Mouse (Mus musculus) neural tube, embryonic 14.5 days (tissue): ENCODE data around the gene Hipk2. TPM values are rescaled to one million over a fixed set of nuclear protein-coding genes. Genes with fewer than 3 reads are reported as not detected.
"Not testable (repeated sequence)": the region's sequence is repeated elsewhere in the genome, so short reads cannot be mapped to it uniquely, and the experiment has no call there.

Experiments
- ATAC-seq: fragments of 200-750 bp; cut with Nextera tagmentation; 2 replicates; pipeline ENCODE4 v1.8.0; 2017; ENCODE audit warnings: low read depth, mild to moderate bottlenecking, moderate TSS enrichment, moderate library complexity
- H3K27ac ChIP-seq: fragments of 300-500 bp; sonication (generic); 2 replicates; pipeline ENCODE4 v1.5.1; 2014; ENCODE audit warnings: low read depth, mild to moderate bottlenecking, control low read depth, low read length, moderate library complexity, mixed read lengths
- H3K27me3 ChIP-seq: fragments of 300-500 bp; sonication (generic); 2 replicates; pipeline ENCODE4 v1.6.1; 2014; ENCODE audit warnings: low read length; ENCODE audit not compliant: control insufficient read depth, insufficient read depth
- H3K36me3 ChIP-seq: fragments of 300-500 bp; sonication (generic); 2 replicates; pipeline ENCODE4 v1.6.1; 2014; ENCODE audit warnings: low read length, mixed read lengths; ENCODE audit not compliant: control insufficient read depth, insufficient read depth
- H3K4me1 ChIP-seq: fragments of 300-500 bp; sonication (generic); 2 replicates; pipeline ENCODE4 v1.6.1; 2014; ENCODE audit warnings: low read length; ENCODE audit not compliant: control insufficient read depth, insufficient read depth
- H3K4me2 ChIP-seq: fragments of 300-500 bp; sonication (generic); 2 replicates; pipeline ENCODE4 v1.6.1; 2014; ENCODE audit warnings: mild to moderate bottlenecking, low read depth, low read length, control low read depth
- H3K4me3 ChIP-seq: fragments of 300-500 bp; sonication (generic); 2 replicates; pipeline ENCODE4 v1.5.1; 2014; ENCODE audit warnings: low read depth, low read length, control low read depth, mixed read lengths
- H3K9ac ChIP-seq: fragments of 300-500 bp; sonication (generic); replicated peaks from 2 replicates; pipeline ENCODE4 v1.6.1; 2014; ENCODE audit warnings: low read depth, mild to moderate bottlenecking, control low read depth, low read length, mixed read lengths
- H3K9me3 ChIP-seq: fragments of 300-500 bp; sonication (generic); 2 replicates; pipeline ENCODE4 v1.6.1; 2016; ENCODE audit warnings: low read length; ENCODE audit not compliant: control insufficient read depth
- WGBS: fragments of 180-500 bp; shearing (Covaris S2); extraction: QIAGEN DNeasy Blood & Tissue Kit; methylation state at CpG from one replicate; pipeline ENCODE4 v1.1.7; 2014; 5-methylcytosine and 5-hydroxymethylcytosine counted together
- polyA plus RNA-seq: library from polyadenylated mRNA; unstranded; fragments of >200 nt; fragmentation: Nextera tagmentation; extraction: Ambion mirVana; gene quantifications from 2 replicates; pipeline ENCODE4 v1.2.1, GENCODE M21; 2014

The Hipk2 gene
- polyA plus RNA-seq, 1 experiment from 2014 or later = 41.4 TPM

DNA sequence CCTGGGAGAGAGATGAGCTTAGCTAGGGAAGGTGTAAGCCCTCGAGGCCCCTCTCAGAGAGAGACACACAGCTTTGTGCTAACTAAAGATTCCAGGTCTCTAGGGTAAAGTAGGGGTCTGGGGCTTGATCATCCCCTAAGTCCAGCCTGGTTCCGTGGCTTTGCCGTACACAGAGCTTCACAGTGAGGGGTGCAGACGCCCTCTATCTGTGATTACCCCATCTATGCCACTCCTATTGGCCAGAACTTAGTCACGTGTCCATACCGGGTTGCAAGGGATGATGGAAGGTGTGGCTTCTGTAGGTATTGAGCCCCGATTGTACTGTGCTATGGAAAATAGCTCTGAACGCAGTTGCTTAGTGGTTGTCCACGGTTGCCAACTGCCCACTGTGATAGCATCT is 198.3 kb downstream of the Hipk2 start:
- Histone ChIP-seq H3K9ac (no peak overlapping the region), H3K4me2 (no peak overlapping the region), H3K4me3 (no peak overlapping the region), H3K4me1 (no peaks in the 10 kb centered on the region), H3K36me3 (no peaks in the 10 kb centered on the region), H3K9me3 (no peaks in the 10 kb centered on the region), H3K27me3 (no peaks in the 10 kb centered on the region), H3K27ac (no peak overlapping the region)
- WGBS = 80% methylated on average over 9 of the region's 9 CpGs
- no peak for ATAC-seq

GRCm38 (mm10) chr6:38676723-38677122 is 199.2 kb downstream of the Hipk2 start:
- H3K27ac ChIP-seq = no peak overlapping the region
- no peaks in the 10 kb centered on the region for H3K4me1 ChIP-seq
- no peaks in the 10 kb centered on the region for H3K9me3 ChIP-seq
- H3K27me3 ChIP-seq = no peaks in the 10 kb centered on the region
- no peak overlapping the region for H3K4me3 ChIP-seq
- 83% methylated on average over 14 of the region's 14 CpGs for WGBS
- no peak overlapping the region for H3K4me2 ChIP-seq
- no peak for ATAC-seq
- H3K36me3 ChIP-seq = no peaks in the 10 kb centered on the region
- no peak overlapping the region for H3K9ac ChIP-seq

GRCm38 (mm10) chr6:38676217-38676616 is 199.7 kb downstream of the Hipk2 start:
- Histone ChIP-seq H3K36me3 (no peaks in the 10 kb centered on the region), H3K4me2 (no peak overlapping the region), H3K4me3 (no peak overlapping the region), H3K9ac (no peak overlapping the region), H3K9me3 (no peaks in the 10 kb centered on the region), H3K27ac (no peak overlapping the region), H3K27me3 (no peaks in the 10 kb centered on the region), H3K4me1 (no peaks in the 10 kb centered on the region)
- WGBS = 87% methylated on average over 6 of the region's 6 CpGs
- no peak for ATAC-seq

- Histone ChIP-seq H3K4me3 (no peak overlapping the region), H3K9me3 (no peaks in the 10 kb centered on the region), H3K27ac (no peak overlapping the region), H3K27me3 (no peaks in the 10 kb centered on the region), H3K4me1 (no peaks in the 10 kb centered on the region), H3K36me3 (no peaks in the 10 kb centered on the region), H3K4me2 (no peak overlapping the region), H3K9ac (no peak overlapping the region)
- no peak for ATAC-seq
- WGBS = 89% methylated on average over 3 of the region's 3 CpGs
Observed at GRCm38 (mm10) chr6:38672011-38672410, 204.0 kb downstream of the Hipk2 start.

GRCm38 (mm10) chr6:38671270-38671669 is 204.7 kb downstream of the Hipk2 start:
- no peak overlapping the region for H3K27ac ChIP-seq
- H3K4me1 ChIP-seq = no peaks in the 10 kb centered on the region
- WGBS = 77% methylated on average over 7 of the region's 7 CpGs
- no peak for ATAC-seq
- no peaks in the 10 kb centered on the region for H3K9me3 ChIP-seq
- no peaks in the 10 kb centered on the region for H3K36me3 ChIP-seq
- no peaks in the 10 kb centered on the region for H3K27me3 ChIP-seq
- H3K4me2 ChIP-seq = no peak overlapping the region
- H3K4me3 ChIP-seq = no peak overlapping the region
- no peak overlapping the region for H3K9ac ChIP-seq

GRCm38 (mm10) chr6:38670488-38670887 is 205.5 kb downstream of the Hipk2 start:
- ATAC-seq, H3K27ac ChIP-seq, H3K4me3 ChIP-seq, H3K27me3 ChIP-seq, H3K4me1 ChIP-seq, H3K9me3 ChIP-seq, H3K36me3 ChIP-seq, H3K9ac ChIP-seq, H3K4me2 ChIP-seq: not testable (repeated sequence)
- 86% methylated on average over 1 of the region's 1 CpGs for WGBS

DNA sequence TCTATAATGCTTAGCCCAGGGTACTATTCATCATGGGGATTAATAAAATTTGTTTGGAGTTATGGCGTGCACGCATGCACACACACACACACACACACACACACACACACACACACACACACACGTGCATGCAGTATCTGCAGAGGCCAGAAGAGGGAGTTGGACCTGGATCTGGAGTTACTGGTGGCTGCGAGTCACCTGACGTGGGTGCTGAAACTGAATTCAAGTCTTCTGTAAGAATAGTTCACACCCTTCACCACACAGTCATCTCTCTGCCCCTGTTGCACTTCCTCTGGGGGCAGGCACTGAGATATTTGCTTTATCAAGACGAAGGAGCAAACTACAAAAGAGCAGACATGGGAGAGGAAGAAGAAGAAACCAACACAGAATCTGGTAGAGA is 206.4 kb downstream of the Hipk2 start:
- Histone ChIP-seq H3K27ac (no peak overlapping the region), H3K4me3 (no peak overlapping the region), H3K4me2 (no peak overlapping the region), H3K4me1 (no peaks in the 10 kb centered on the region), H3K27me3 (no peaks in the 10 kb centered on the region), H3K36me3 (no peaks in the 10 kb centered on the region), H3K9me3 (no peaks in the 10 kb centered on the region), H3K9ac (no peak overlapping the region)
- 65% methylated on average over 6 of the region's 6 CpGs for WGBS
- ATAC-seq = no peak

DNA sequence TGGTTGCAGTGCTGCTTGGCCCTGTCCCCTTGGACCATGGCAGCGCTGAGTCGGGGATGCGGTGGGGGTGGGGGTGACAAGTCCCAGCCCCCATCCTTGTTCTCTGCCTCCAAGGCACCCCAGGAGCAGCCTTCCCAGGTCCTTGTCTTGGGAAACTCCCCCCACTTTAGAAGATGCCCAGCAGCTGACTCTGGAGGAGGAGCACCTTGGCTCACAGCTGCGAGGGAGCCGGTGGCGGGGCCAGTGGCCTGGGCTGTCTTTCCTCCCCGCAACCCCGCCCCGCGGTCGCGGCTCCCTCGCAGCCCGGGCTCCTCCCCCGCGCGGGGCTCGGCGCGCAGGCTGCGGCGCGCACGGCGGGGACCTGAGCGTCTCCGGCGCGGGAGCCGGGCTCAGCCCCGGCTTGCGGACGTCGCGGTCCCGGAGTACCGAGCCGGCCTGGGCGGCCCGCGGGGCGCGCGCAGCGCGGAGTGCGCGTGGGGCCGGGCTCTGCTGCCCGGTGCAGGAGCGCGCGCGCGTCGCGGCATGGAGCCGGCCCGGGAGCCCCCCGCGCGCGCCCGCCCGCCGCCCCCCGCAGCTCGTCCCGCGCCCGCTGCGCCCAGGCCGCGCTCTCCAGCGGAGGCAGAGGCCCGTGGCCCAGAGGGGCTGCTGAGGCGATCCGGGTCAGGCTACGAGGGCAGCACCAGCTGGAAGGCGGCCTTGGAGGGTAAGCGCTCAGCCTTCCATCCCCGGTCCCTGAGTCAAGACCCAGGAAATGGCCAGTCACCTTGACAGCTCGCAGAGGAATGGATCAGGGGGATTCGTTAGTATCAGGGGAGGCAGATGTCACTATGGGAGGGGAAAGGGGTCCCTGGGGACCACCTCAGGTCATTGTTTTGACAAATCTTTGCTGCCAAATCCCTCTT is 213.0 kb downstream of the Hipk2 start, which contains the start of gene Clec2l:
Gene Clec2l, plus strand, starts transcription at position 356 of the 902 bp plus-strand sequence.
- 1% methylated on average over 26 of the region's 84 CpGs for WGBS

GRCm38 (mm10) chr6:38661626-38662025 is 214.3 kb downstream of the Hipk2 start:
- H3K4me1 ChIP-seq = 0 out of 2 replicates have a peak, but pooled peaks cover 5% of the 10 kb centered on the region
- H3K9me3 ChIP-seq = no peaks in the 10 kb centered on the region
- no peak for ATAC-seq
- WGBS = 22% methylated on average over 4 of the region's 4 CpGs
- no peak overlapping the region for H3K9ac ChIP-seq
- no peak overlapping the region for H3K4me2 ChIP-seq
- no peaks in the 10 kb centered on the region for H3K27me3 ChIP-seq
- H3K36me3 ChIP-seq = no peaks in the 10 kb centered on the region
- no peak overlapping the region for H3K4me3 ChIP-seq
- H3K27ac ChIP-seq = no peak overlapping the region

More for the DNA sequence above, 213.0 kb downstream of the Hipk2 start, which contains the start of gene Clec2l:
- Histone ChIP-seq H3K4me1 (0 out of 2 replicates have a peak, but pooled peaks cover 5% of the 10 kb centered on the region), H3K27me3 (no peaks in the 10 kb centered on the region), H3K9me3 (no peaks in the 10 kb centered on the region), H3K4me3 (peak within 1 kb of the TSS; percentile 60), H3K9ac (peak within 1 kb of the TSS; percentile 78), H3K36me3 (no peaks in the 10 kb centered on the region), H3K27ac (peak within 1 kb of the TSS; percentile 64), H3K4me2 (peak within 1 kb of the TSS; percentile 70)
- ATAC-seq = peak; percentile 90
